Mouse (Mus musculus): ENCODE results near the gene Ubr4. TPM values are rescaled to one million over a fixed set of nuclear protein-coding genes. Genes with fewer than 3 reads are reported as not detected.

The Ubr4 gene
- polyA plus RNA-seq, 1 experiment from 2014 or later = 51.8 TPM

DNA sequence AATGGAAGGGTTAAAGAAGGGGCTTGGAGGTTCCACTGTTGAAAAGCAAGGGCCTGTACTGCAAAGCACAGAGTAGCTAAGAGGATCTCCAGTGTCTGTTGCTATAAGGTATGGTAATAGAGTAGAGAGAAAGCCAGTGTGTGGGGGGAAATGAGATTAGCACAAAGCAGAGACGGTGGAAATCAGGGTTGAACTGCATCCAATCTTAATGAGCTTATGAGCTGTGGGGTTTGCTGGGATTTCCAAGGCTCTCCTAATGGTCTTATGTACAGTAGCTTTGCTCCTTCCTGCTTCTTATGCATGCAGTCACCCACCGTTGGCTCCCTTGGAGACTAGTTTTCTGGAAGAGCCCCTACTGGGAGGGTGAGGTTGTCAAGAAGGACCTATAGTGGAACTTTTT is 93.8 kb downstream of the Ubr4 start:
- no peaks in the 10 kb centered on the region for H3K9me3 ChIP-seq (replicated peaks)
- 91% methylated on average over 2 of the region's 2 CpGs for WGBS
- no peaks in the 10 kb centered on the region for H3K4me1 ChIP-seq
- no peak for DNase-seq (ENCODE audit: low spot score)
- H3K27ac ChIP-seq (replicated peaks) = no peak overlapping the region
- no peaks in the 10 kb centered on the region for H3K27me3 ChIP-seq (ENCODE audit: low read depth, poor library complexity, severe bottlenecking)
- H3K36me3 ChIP-seq = peaks cover 100% of the 10 kb centered on the region
- H3K4me3 ChIP-seq = no peak overlapping the region

DNA sequence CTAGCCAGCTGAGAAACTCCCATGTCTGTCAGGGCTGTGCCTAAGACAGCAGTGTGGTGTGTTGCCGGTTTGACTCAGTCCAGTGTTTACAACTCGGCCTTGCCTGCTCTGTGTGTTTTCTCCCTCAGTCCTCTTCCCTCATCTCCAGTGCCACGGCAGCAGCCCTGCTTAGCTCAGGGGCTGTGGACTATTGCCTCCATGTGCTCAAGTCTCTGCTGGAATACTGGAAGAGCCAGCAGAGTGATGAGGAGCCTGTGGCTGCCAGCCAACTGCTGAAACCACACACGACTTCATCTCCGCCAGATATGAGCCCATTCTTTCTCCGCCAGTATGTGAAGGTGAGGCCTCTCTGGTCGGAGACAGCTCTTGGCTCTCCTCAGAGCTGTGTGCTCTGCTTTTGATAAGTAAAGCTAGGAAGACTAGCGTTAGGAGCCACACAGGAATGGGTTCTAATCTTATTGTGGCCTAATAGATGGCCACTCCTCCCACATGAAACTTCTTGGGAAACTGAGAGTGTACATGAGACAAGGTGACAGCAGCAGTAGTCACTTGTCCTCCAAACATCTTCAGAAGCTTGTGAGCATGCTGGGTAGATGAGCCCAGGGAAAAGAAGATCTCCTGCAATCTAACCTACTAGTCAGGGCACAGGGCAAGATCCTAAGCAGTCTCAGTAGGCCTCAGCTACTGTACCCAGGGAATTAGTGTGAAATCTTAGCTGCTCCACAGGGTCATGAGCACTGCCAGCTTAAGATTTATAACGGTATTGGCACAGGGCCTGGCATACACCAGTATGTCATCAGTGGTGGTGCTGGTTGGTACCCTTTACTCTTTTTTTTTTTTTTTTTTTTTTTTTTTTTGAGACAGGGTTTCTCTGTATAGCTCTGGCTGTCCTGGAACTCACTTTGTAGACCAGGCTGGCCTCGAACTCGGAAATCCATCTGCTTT is 94.6 kb downstream of the Ubr4 start:
- no peak overlapping the region for H3K4me3 ChIP-seq
- no peaks in the 10 kb centered on the region for H3K9me3 ChIP-seq (replicated peaks)
- DNase-seq (ENCODE audit: low spot score) = no peak
- no peak overlapping the region for H3K27ac ChIP-seq (replicated peaks)
- WGBS = 91% methylated on average over 11 of the region's 11 CpGs
- peaks cover 100% of the 10 kb centered on the region for H3K36me3 ChIP-seq
- no peaks in the 10 kb centered on the region for H3K4me1 ChIP-seq
- no peaks in the 10 kb centered on the region for H3K27me3 ChIP-seq (ENCODE audit: low read depth, poor library complexity, severe bottlenecking)

- Histone ChIP-seq H3K27me3 (ENCODE audit: low read depth, poor library complexity, severe bottlenecking) (no peaks in the 10 kb centered on the region), H3K36me3 (peaks cover 100% of the 10 kb centered on the region), H3K4me1 (no peaks in the 10 kb centered on the region), H3K4me3 (no peak overlapping the region), H3K27ac (replicated peaks) (no peak overlapping the region), H3K9me3 (replicated peaks) (no peaks in the 10 kb centered on the region)
- 93% methylated on average over 8 of the region's 8 CpGs for WGBS
- no peak for DNase-seq (ENCODE audit: low spot score)
Measured at GRCm38 (mm10) chr4:139452944-139453700, 100.7 kb downstream of the Ubr4 start.

GRCm38 (mm10) chr4:139454339-139454738 is 101.9 kb downstream of the Ubr4 start:
- no peaks in the 10 kb centered on the region for H3K9me3 ChIP-seq (replicated peaks)
- no peak overlapping the region for H3K27ac ChIP-seq (replicated peaks)
- no peaks in the 10 kb centered on the region for H3K4me1 ChIP-seq
- H3K4me3 ChIP-seq = no peak overlapping the region
- H3K36me3 ChIP-seq = peaks cover 100% of the 10 kb centered on the region
- no peaks in the 10 kb centered on the region for H3K27me3 ChIP-seq (ENCODE audit: low read depth, poor library complexity, severe bottlenecking)
- 90% methylated on average over 6 of the region's 6 CpGs for WGBS
- DNase-seq (ENCODE audit: low spot score) = no peak

- H3K9me3 ChIP-seq (replicated peaks) = no peaks in the 10 kb centered on the region
- no peak overlapping the region for H3K4me3 ChIP-seq
- no peaks in the 10 kb centered on the region for H3K4me1 ChIP-seq
- peaks cover 100% of the 10 kb centered on the region for H3K36me3 ChIP-seq
- no peaks in the 10 kb centered on the region for H3K27me3 ChIP-seq (ENCODE audit: low read depth, poor library complexity, severe bottlenecking)
- 93% methylated on average over 15 of the region's 15 CpGs for WGBS
- no peak for DNase-seq (ENCODE audit: low spot score)
- no peak overlapping the region for H3K27ac ChIP-seq (replicated peaks)
Measured at GRCm38 (mm10) chr4:139459970-139460369, 107.6 kb downstream of the Ubr4 start.

DNA sequence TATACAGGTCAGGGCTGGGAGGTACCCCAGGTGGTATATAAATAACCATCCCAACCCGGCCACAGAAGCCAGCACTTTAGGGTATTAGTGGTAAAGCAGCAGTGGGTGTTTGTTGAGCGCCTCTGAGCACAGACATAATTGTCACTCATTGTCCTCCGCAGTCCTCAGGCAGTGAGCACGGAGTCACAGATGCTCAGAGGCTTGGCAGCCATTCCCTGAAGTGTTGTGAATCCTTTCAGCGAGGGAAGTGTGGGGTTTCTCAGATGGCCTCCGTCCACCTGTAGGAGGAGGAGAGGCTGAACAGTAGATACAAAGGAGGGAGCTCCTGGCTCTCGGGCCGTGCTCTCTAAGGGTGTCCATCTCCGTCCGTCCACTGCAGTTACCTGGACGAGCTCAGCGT is 111.8 kb downstream of the Ubr4 start:
- no peak for DNase-seq (ENCODE audit: low spot score)
- 96% methylated on average over 12 of the region's 12 CpGs for WGBS
- Histone ChIP-seq H3K4me1 (no peaks in the 10 kb centered on the region), H3K4me3 (no peak overlapping the region), H3K27me3 (ENCODE audit: low read depth, poor library complexity, severe bottlenecking) (no peaks in the 10 kb centered on the region), H3K27ac (replicated peaks) (no peak overlapping the region), H3K9me3 (replicated peaks) (no peaks in the 10 kb centered on the region), H3K36me3 (peaks cover 100% of the 10 kb centered on the region)

GRCm38 (mm10) chr4:139466541-139466940 is 114.1 kb downstream of the Ubr4 start:
- Histone ChIP-seq H3K27me3 (ENCODE audit: low read depth, poor library complexity, severe bottlenecking) (no peaks in the 10 kb centered on the region), H3K36me3 (peaks cover 100% of the 10 kb centered on the region), H3K27ac (replicated peaks) (no peak overlapping the region), H3K4me1 (no peaks in the 10 kb centered on the region), H3K4me3 (no peak overlapping the region), H3K9me3 (replicated peaks) (no peaks in the 10 kb centered on the region)
- DNase-seq (ENCODE audit: low spot score) = no peak
- WGBS = 94% methylated on average over 6 of the region's 6 CpGs

DNA sequence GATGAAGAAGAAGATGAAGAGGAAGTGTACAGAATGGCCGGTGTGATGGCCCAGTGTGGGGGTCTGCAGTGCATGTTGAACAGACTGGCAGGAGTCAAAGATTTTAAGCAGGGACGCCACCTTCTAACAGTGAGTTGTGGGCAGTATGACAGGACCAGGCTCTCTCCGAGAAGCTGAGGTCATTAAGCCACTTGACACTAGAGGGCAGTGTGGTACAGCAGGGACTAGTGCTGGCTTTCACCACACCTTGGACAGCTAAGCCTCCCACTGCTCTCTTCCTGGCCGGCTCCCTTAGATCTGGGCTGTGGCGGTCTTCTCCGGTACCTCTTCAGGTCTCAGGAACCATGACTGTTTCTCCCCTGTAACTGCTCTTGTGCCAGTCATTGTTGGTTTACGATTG is 117.8 kb downstream of the Ubr4 start:
- no peaks in the 10 kb centered on the region for H3K9me3 ChIP-seq (replicated peaks)
- H3K36me3 ChIP-seq = peaks cover 100% of the 10 kb centered on the region
- H3K4me3 ChIP-seq = no peak overlapping the region
- peak; percentile 71 for DNase-seq (ENCODE audit: low spot score)
- no peaks in the 10 kb centered on the region for H3K27me3 ChIP-seq (ENCODE audit: low read depth, poor library complexity, severe bottlenecking)
- no peak overlapping the region for H3K27ac ChIP-seq (replicated peaks)
- H3K4me1 ChIP-seq = no peaks in the 10 kb centered on the region
- WGBS = 54% methylated on average over 7 of the region's 7 CpGs

DNA sequence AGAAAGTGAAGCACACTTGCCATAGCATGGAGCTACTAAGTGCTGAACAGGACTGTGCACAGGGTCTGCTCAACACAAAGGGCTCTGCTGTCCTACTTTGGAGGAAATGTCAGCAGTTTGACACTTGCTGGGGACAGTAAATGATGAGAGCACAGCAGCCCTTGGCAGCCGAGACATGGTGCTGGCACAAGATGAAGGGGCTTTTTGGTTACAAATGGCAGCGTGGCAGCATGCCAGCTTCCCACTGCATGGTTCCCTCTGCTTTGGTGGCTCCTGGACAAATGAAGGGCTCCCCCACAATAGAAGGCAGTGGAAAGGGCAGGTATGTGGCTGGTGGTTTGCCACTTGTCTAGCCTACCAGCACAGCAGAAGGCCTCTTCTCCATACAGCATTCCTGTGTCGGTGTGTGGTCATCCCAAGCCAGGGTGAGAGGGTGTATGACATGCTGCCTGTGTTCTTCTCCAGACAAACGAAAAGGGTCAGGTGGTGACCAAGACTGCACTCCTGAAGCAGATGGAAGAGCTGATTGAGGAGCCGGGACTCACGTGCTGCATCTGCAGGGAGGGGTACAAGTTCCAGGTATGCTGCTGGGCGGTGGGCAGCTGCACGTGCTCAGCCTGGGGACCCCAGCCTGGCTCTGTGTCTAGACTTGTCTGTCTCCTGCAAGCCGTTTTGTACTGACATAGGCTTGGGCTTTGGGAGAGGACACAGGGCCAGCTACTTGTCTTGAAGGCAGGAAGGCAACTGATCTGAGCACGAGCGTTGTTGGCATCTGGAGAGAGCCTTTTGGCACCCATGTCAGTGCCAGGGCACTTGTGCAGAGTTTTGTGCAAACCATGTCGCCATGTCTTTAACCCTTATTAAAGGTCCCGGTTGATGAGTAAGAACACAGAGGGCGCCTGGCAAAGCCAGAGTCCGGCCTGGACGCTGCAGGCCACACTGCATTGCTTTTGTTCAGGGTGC is 124.5 kb downstream of the Ubr4 start:
- H3K27ac ChIP-seq (replicated peaks) = no peak overlapping the region
- no peaks in the 10 kb centered on the region for H3K27me3 ChIP-seq (ENCODE audit: low read depth, poor library complexity, severe bottlenecking)
- 93% methylated on average over 16 of the region's 16 CpGs for WGBS
- H3K36me3 ChIP-seq = peaks cover 100% of the 10 kb centered on the region
- H3K9me3 ChIP-seq (replicated peaks) = no peaks in the 10 kb centered on the region
- no peak overlapping the region for H3K4me3 ChIP-seq
- no peaks in the 10 kb centered on the region for H3K4me1 ChIP-seq
- no peak for DNase-seq (ENCODE audit: low spot score)

GRCm38 (mm10) chr4:139477983-139478382 is 125.6 kb downstream of the Ubr4 start:
- H3K36me3 ChIP-seq = peaks cover 100% of the 10 kb centered on the region
- H3K27ac ChIP-seq (replicated peaks) = no peak overlapping the region
- H3K27me3 ChIP-seq (ENCODE audit: low read depth, poor library complexity, severe bottlenecking) = no peaks in the 10 kb centered on the region
- no peaks in the 10 kb centered on the region for H3K4me1 ChIP-seq
- H3K4me3 ChIP-seq = no peak overlapping the region
- no peak for DNase-seq (ENCODE audit: low spot score)
- WGBS = 83% methylated on average over 2 of the region's 2 CpGs
- H3K9me3 ChIP-seq (replicated peaks) = no peaks in the 10 kb centered on the region

- no peak for DNase-seq (ENCODE audit: low spot score)
- no peaks in the 10 kb centered on the region for H3K27me3 ChIP-seq (ENCODE audit: low read depth, poor library complexity, severe bottlenecking)
- H3K9me3 ChIP-seq (replicated peaks) = no peaks in the 10 kb centered on the region
- WGBS = 96% methylated on average over 8 of the region's 8 CpGs
- H3K4me3 ChIP-seq = no peak overlapping the region
- H3K4me1 ChIP-seq = no peaks in the 10 kb centered on the region
- H3K36me3 ChIP-seq = peaks cover 100% of the 10 kb centered on the region
- no peak overlapping the region for H3K27ac ChIP-seq (replicated peaks)
Measured at GRCm38 (mm10) chr4:139479176-139479575, 126.8 kb downstream of the Ubr4 start.

GRCm38 (mm10) chr4:139481400-139481799 is 129.0 kb downstream of the Ubr4 start:
- Histone ChIP-seq H3K4me3 (no peak overlapping the region), H3K9me3 (replicated peaks) (no peaks in the 10 kb centered on the region), H3K36me3 (peaks cover 100% of the 10 kb centered on the region), H3K27ac (replicated peaks) (no peak overlapping the region), H3K4me1 (no peaks in the 10 kb centered on the region), H3K27me3 (ENCODE audit: low read depth, poor library complexity, severe bottlenecking) (no peaks in the 10 kb centered on the region)
- WGBS = 85% methylated on average over 1 of the region's 1 CpGs
- no peak for DNase-seq (ENCODE audit: low spot score)
